Mouse (Mus musculus) small intestine, adult 2 months (tissue): ENCODE results near the gene Siva1.

Experiments used
- CTCF ChIP-seq: fragments of 200-500 bp; IDR thresholded peaks from 2 replicates; pipeline ENCODE4 v1.5.1; 2012; ENCODE audit warnings: low read depth, mild to moderate bottlenecking, control low read depth, inconsistent platforms, low read length, moderate library complexity, mixed read lengths; ENCODE audit not compliant: insufficient replicate concordance, insufficient read length; ENCODE audit errors: extremely low read depth
- POLR2A ChIP-seq: fragments of 200-500 bp; IDR thresholded peaks from 2 replicates; pipeline ENCODE4 v1.6.1; 2012; ENCODE audit warnings: low read depth, mild to moderate bottlenecking, control low read depth, inconsistent platforms, low read length, moderate library complexity

- no peak for TF ChIP-seq POLR2A
- TF ChIP-seq CTCF: no peak
Observed at GRCm38 (mm10) chr12:112621900-112622299, 22.6 kb upstream of the Siva1 start.
